Mouse (Mus musculus) subcutaneous adipose tissue, adult 2 months (tissue): ENCODE results near the gene Stk26. TPM values are rescaled to one million over a fixed set of nuclear protein-coding genes. Genes with fewer than 3 reads are reported as not detected.

ENCODE experiments used
- polyA plus RNA-seq: library from polyadenylated mRNA; depleted of rRNA; stranded (reverse); fragments of >200 nt; gene quantifications from 2 replicates; pipeline ENCODE4 v1.2.3, GENCODE M21; 2012; ENCODE audit warnings: low replicate concordance; rRNA removed

Stk26 gene
- polyA plus RNA-seq, result 0.70 and 3.4 TPM in 2 replicates

DNA sequence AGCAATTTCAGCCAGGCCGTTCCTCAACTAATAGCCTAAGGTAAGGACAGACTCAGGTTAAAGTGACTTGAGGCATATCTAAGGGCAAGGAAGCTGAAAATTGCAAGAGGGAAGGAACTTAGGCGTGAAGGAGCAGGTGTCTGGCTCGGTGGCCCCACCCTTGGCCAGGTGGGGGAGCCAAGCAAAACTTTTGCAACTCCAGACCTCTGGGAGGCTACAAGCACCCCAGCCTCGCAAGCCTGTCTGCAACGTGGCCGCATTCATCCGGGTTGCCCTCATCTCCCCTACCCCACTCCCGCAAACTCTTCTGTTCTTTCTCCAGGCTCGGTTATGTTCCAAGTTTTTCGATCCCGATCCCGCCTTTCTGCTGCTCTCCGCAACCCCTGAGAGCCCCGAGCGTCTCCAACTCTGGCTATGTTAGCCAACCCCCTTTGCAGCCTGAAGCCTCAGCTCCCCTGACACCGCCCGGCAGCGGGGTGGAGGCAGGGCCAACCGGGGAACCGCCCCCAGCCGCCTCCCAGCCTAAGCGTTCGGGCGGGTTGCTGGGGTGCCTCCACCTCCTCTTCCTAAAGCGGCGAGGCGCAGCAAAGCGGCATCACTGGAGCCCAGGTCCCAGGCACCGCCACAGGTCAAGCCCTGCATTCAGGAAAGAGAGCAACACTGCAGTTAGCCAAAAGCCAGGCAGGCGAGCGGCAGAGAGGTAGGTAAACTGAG lies at the start of gene Stk26:
Gene Stk26 (plus strand): TSS at position 201 of the 714 bp plus-strand sequence.

DNA sequence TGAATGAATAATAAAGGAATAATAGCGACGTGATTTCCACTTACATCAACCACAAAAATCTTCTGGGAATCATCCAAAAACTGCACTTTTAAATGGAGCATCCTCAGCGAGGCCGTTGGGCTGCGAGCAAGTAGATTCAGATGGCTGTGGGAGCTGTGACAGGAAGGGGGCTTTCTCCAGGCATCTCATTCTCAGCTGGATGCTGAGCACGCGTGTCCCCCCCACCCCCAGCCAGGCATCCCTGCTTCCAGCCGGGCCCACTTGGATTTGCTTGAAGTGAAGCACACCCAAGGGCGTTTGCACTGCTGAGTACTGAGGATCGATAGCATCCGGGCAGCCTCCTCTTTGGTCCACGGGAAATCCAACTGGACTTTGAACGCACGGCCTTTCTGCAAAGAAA lies 101.8 kb downstream of the Stk26 start, which contains the start of gene Frmd7:
Gene Frmd7 (minus strand): TSS at position 101 of the 400 bp plus-strand sequence.

Other genes starting within 250 kb of the Stk26 start
- 0.53 and 1.2 TPM in 2 replicates for gene Frmd7, start 101.7 kb downstream of the Stk26 start, polyA plus RNA-seq
- gene Rap2c, start 177.0 kb downstream of the Stk26 start, polyA plus RNA-seq, result 4.9 and 5.0 TPM in 2 replicates